Mouse (Mus musculus) CH12.LX (cell line): ENCODE measurements at regions not wholly inside any gene's neighbourhood (a gene's known extent, or its start where the extent isn't known, plus 50 kb on each side); places are given as distances from the start of the nearest gene placed in this dataset.

Source experiments
- DNase-seq: peaks from one replicate; pipeline ENCODE4 v3.0.0-alpha.2; 2013; ENCODE audit errors: extremely low read depth
- H3K27ac ChIP-seq: 2 replicates; pipeline ENCODE4 v1.5.1; 2012; ENCODE audit warnings: low read depth, mild to moderate bottlenecking, control low read depth, moderate library complexity; ENCODE audit not compliant: insufficient read depth
- H3K27me3 ChIP-seq: replicated peaks from 2 replicates; pipeline ENCODE3; 2012; ENCODE audit warnings: inconsistent platforms
- H3K36me3 ChIP-seq, 2 experiments: replicated peaks in 1 of 2; 2 replicates each; pipeline versions ENCODE3 to v1.6.1; 2012; ENCODE audit warnings: inconsistent platforms in 1 of 2, low read length in 1 of 2, mild to moderate bottlenecking in 1 of 2, mixed read lengths in 1 of 2, moderate library complexity in 1 of 2; ENCODE audit not compliant: control insufficient read depth in 1 of 2, insufficient read depth in 1 of 2
- H3K4me1 ChIP-seq, 2 experiments: 2 replicates each; pipeline ENCODE4 v1.6.1; 2012; ENCODE audit warnings: inconsistent platforms in 1 of 2, moderate library complexity in 1 of 2; ENCODE audit not compliant: insufficient read depth in 2 of 2, control insufficient read depth in 1 of 2
- H3K4me2 ChIP-seq: 2 replicates; pipeline ENCODE4 v1.6.1; 2012; ENCODE audit warnings: low read depth, mild to moderate bottlenecking, control low read depth; ENCODE audit not compliant: poor library complexity, insufficient read depth, severe bottlenecking
- H3K4me3 ChIP-seq, 3 experiments: fragments of 150-350 bp in 1 of 3; sonication (generic) in 1 of 3; replicated peaks in 1 of 3; 2 replicates each; pipeline versions ENCODE3 to v1.5.1; 2011 to 2012; ENCODE audit warnings: low read depth in 2 of 3, low read length in 2 of 3, mild to moderate bottlenecking in 2 of 3, moderate library complexity in 2 of 3, control low read depth in 1 of 3, improper control_type of control experiment in 1 of 3, inconsistent platforms in 1 of 3, mixed read lengths in 1 of 3; ENCODE audit not compliant: poor library complexity in 1 of 3
- H3K79me2 ChIP-seq: replicated peaks from 2 replicates; pipeline ENCODE4 v1.6.1; 2012; ENCODE audit warnings: mild to moderate bottlenecking, moderate library complexity; ENCODE audit not compliant: control insufficient read depth, poor library complexity, insufficient read depth, severe bottlenecking; ENCODE audit errors: extremely low read depth
- H3K9ac ChIP-seq: 2 replicates; pipeline ENCODE4 v1.6.1; 2012; ENCODE audit warnings: low read depth, mild to moderate bottlenecking, control low read depth, moderate library complexity; ENCODE audit not compliant: insufficient read depth
- H3K9me3 ChIP-seq: replicated peaks from 2 replicates; pipeline ENCODE3; 2012; ENCODE audit warnings: low read length, inconsistent platforms, mixed read lengths
- BHLHE40 ChIP-seq: IDR thresholded peaks from 2 replicates; pipeline ENCODE4 v1.6.1; 2011; ENCODE audit warnings: mild to moderate bottlenecking, low read depth, low read length, improper control_type of control experiment
- CHD1 ChIP-seq: IDR thresholded peaks from 2 replicates; pipeline ENCODE4 v1.6.1; 2012; ENCODE audit warnings: low read depth, low read length, improper control_type of control experiment, inconsistent platforms
- CHD2 ChIP-seq: IDR thresholded peaks from 2 replicates; pipeline ENCODE4 v1.6.1; 2011; ENCODE audit warnings: low read length, improper control_type of control experiment
- CTCF ChIP-seq, 2 experiments: IDR thresholded peaks in 1 of 2; conservative IDR thresholded peaks in 1 of 2; 2 replicates each; pipeline ENCODE4 v1.5.1; 2011 to 2012; ENCODE audit warnings: low read depth in 2 of 2, low read length in 2 of 2, improper control_type of control experiment in 1 of 2, inconsistent platforms in 1 of 2, mild to moderate bottlenecking in 1 of 2, moderate library complexity in 1 of 2
- E2F4 ChIP-seq: IDR thresholded peaks from 2 replicates; pipeline ENCODE4 v1.6.1; 2011; ENCODE audit warnings: low read depth, low read length, improper control_type of control experiment; ENCODE audit not compliant: insufficient replicate concordance
- ELF1 ChIP-seq: IDR thresholded peaks from 2 replicates; pipeline ENCODE4 v1.6.1; 2014; ENCODE audit warnings: low read depth, mild to moderate bottlenecking, inconsistent platforms, low read length, improper control_type of control experiment
- EP300 ChIP-seq: IDR thresholded peaks from 2 replicates; pipeline ENCODE4 v1.6.1; 2011; ENCODE audit warnings: low read length, improper control_type of control experiment
- ETS1 ChIP-seq: conservative IDR thresholded peaks from 2 replicates; pipeline ENCODE4 v1.6.1; 2012; ENCODE audit warnings: low read depth, mild to moderate bottlenecking, inconsistent platforms, low read length, improper control_type of control experiment, moderate library complexity
- GABPA ChIP-seq: IDR thresholded peaks from 2 replicates; pipeline ENCODE4 v1.6.1; 2012; ENCODE audit warnings: low read depth, low read length, improper control_type of control experiment, inconsistent platforms; ENCODE audit not compliant: insufficient replicate concordance
- IRF4 ChIP-seq: IDR thresholded peaks from 2 replicates; pipeline ENCODE4 v1.6.1; 2014; ENCODE audit warnings: low read depth, mild to moderate bottlenecking, inconsistent platforms, low read length, improper control_type of control experiment
- JUN ChIP-seq: IDR thresholded peaks from 2 replicates; pipeline ENCODE4 v1.6.1; 2011; ENCODE audit warnings: low read depth, mild to moderate bottlenecking, low read length, improper control_type of control experiment, moderate library complexity; ENCODE audit not compliant: insufficient read depth
- JUND ChIP-seq: conservative IDR thresholded peaks from 2 replicates; pipeline ENCODE4 v1.6.1; 2011; ENCODE audit warnings: low read depth, low read length, improper control_type of control experiment
- KAT2A ChIP-seq: IDR thresholded peaks from 2 replicates; pipeline ENCODE4 v1.6.1; 2012; ENCODE audit warnings: low read length, improper control_type of control experiment, inconsistent platforms; ENCODE audit not compliant: insufficient replicate concordance
- MAX ChIP-seq: IDR thresholded peaks from 2 replicates; pipeline ENCODE4 v1.6.1; 2011; ENCODE audit warnings: low read length, improper control_type of control experiment
- MAZ ChIP-seq: IDR thresholded peaks from 2 replicates; pipeline ENCODE4 v1.6.1; 2012; ENCODE audit warnings: low read depth, mild to moderate bottlenecking, inconsistent platforms, low read length, improper control_type of control experiment, moderate library complexity
- MEF2A ChIP-seq: IDR thresholded peaks from 2 replicates; pipeline ENCODE4 v1.6.1; 2014; ENCODE audit warnings: low read depth, mild to moderate bottlenecking, inconsistent platforms, low read length, improper control_type of control experiment, borderline replicate concordance
- MYC ChIP-seq: IDR thresholded peaks from 2 replicates; pipeline ENCODE4 v1.6.1; 2011; ENCODE audit warnings: low read depth, mild to moderate bottlenecking, improper control_type of control experiment, low read length
- NELFE ChIP-seq: IDR thresholded peaks from 2 replicates; pipeline ENCODE4 v1.6.1; 2011; ENCODE audit warnings: low read depth, low read length, improper control_type of control experiment
- NRF1 ChIP-seq: IDR thresholded peaks from 2 replicates; pipeline ENCODE4 v1.6.1; 2014; ENCODE audit warnings: low read depth, mild to moderate bottlenecking, inconsistent platforms, low read length, improper control_type of control experiment, moderate library complexity
- POLR2A ChIP-seq: IDR thresholded peaks from 2 replicates; pipeline ENCODE4 v1.6.1; 2011; ENCODE audit warnings: low read depth, mild to moderate bottlenecking, improper control_type of control experiment, low read length
- RCOR1 ChIP-seq: conservative IDR thresholded peaks from 2 replicates; pipeline ENCODE4 v1.6.1; 2012; ENCODE audit warnings: low read depth, mild to moderate bottlenecking, inconsistent platforms, low read length, improper control_type of control experiment
- SIN3A ChIP-seq: IDR thresholded peaks from 2 replicates; pipeline ENCODE4 v1.6.1; 2012; ENCODE audit warnings: low read length, improper control_type of control experiment, inconsistent platforms
- SMC3 ChIP-seq: IDR thresholded peaks from 2 replicates; pipeline ENCODE4 v1.6.1; 2011; ENCODE audit warnings: low read depth, low read length, improper control_type of control experiment
- TBP ChIP-seq: conservative IDR thresholded peaks from 2 replicates; pipeline ENCODE4 v1.6.1; 2011; ENCODE audit warnings: low read depth, low read length, improper control_type of control experiment
- TCF12 ChIP-seq: IDR thresholded peaks from 2 replicates; pipeline ENCODE4 v1.6.1; 2014; ENCODE audit warnings: low read depth, mild to moderate bottlenecking, inconsistent platforms, low read length, improper control_type of control experiment
- UBTF ChIP-seq: IDR thresholded peaks from 2 replicates; pipeline ENCODE4 v1.6.1; 2012; ENCODE audit warnings: low read depth, mild to moderate bottlenecking, inconsistent platforms, low read length, improper control_type of control experiment, moderate library complexity
- USF1 ChIP-seq: IDR thresholded peaks from 2 replicates; pipeline ENCODE4 v1.6.1; 2014; ENCODE audit warnings: low read depth, mild to moderate bottlenecking, inconsistent platforms, low read length, improper control_type of control experiment
- ZC3H11A ChIP-seq: IDR thresholded peaks from 2 replicates; pipeline ENCODE4 v1.6.1; 2012; ENCODE audit warnings: low read depth, mild to moderate bottlenecking, inconsistent platforms, low read length, improper control_type of control experiment
- ZKSCAN1 ChIP-seq: IDR thresholded peaks from 2 replicates; pipeline ENCODE4 v1.6.1; 2012; ENCODE audit warnings: low read depth, inconsistent platforms, low read length, improper control_type of control experiment, borderline replicate concordance
- ZMIZ1 ChIP-seq: IDR thresholded peaks from 2 replicates; pipeline ENCODE4 v1.6.1; 2012; ENCODE audit warnings: low read depth, mild to moderate bottlenecking, inconsistent platforms, low read length, improper control_type of control experiment
- dilution Hi-C: fragments of 300-500 bp; cut with MboI; formaldehyde crosslinking; loops from 2 replicates; pipeline ENCODE4 v1.14.3; 2020; ENCODE audit warnings: low sequenced_read_pairs; ENCODE audit not compliant: extremely low pct_unique_long_range_greater_than_20kb, extremely low pct_ligation_motif_present
- in situ Hi-C: fragments of 300-500 bp; cut with MboI; formaldehyde crosslinking; loops from 3 replicates; pipeline ENCODE4 v1.14.3; 2019; ENCODE audit warnings: low sequenced_read_pairs, low pct_ligation_motif_present, low pct_unique_long_range_greater_than_20kb, mixed read lengths

- dilution Hi-C loops: no loop called here
- TF ChIP-seq SMC3 (no peak), KAT2A (no peak), EP300 (no peak), E2F4 (no peak), POLR2A (no peak), CTCF (conservative IDR thresholded peaks at IDR 0.05 in 1 of 2, IDR thresholded peaks at IDR 0.05 in 1 of 2; ENCODE audit: low read depth in 2 of 2, low read length in 2 of 2) (no peak), JUND (no peak), ZKSCAN1 (no peak), SIN3A (no peak), MAX (no peak), UBTF (no peak), MEF2A (no peak), IRF4 (no peak), ELF1 (no peak), RCOR1 (no peak), ETS1 (no peak), CHD1 (no peak)
- no peak overlapping the region for H3K27ac ChIP-seq
- H3K9ac ChIP-seq: no peak overlapping the region
- in situ Hi-C loops: loop anchor here (5.0 kb wide), 1 partner anchor 57 kb away; no protein-coding TSS in a partner anchor
- no peaks in the 10 kb centered on the region for H3K36me3 ChIP-seq
- no peaks in the 10 kb centered on the region for H3K79me2 ChIP-seq
- no peaks in the 10 kb centered on the region for H3K27me3 ChIP-seq
- peaks cover 26 to 80% of the 10 kb centered on the region in 2 experiments for H3K4me1 ChIP-seq
- no peaks in the 10 kb centered on the region for H3K9me3 ChIP-seq
- no peak for DNase-seq
- no peak overlapping the region for H3K4me3 ChIP-seq
- 0 out of 2 replicates have a peak overlapping the region, but pooled peaks have one; percentile 9 for H3K4me2 ChIP-seq
Observed at GRCm38 (mm10) chr12:86830247-86830585, 54.4 kb downstream of the Irf2bpl start.

GRCm38 (mm10) chr12:86829581-86830246, 54.9 kb downstream of the Irf2bpl start:
- Histone ChIP-seq H3K36me3 (no peaks in the 10 kb centered on the region), H3K4me1 (peaks cover 27 to 80% of the 10 kb centered on the region in 2 experiments), H3K4me3 (no peak overlapping the region), H3K79me2 (no peaks in the 10 kb centered on the region), H3K27ac (no peak overlapping the region), H3K27me3 (no peaks in the 10 kb centered on the region), H3K4me2 (peak overlapping the region; percentile 9; the same call in 1 of the 2 replicates), H3K9ac (no peak overlapping the region), H3K9me3 (no peaks in the 10 kb centered on the region)
- in situ Hi-C loops (loop anchor here (5.0 kb wide), 1 partner anchor 58 kb away; no protein-coding TSS in a partner anchor), dilution Hi-C loops (no loop called here)
- DNase-seq: peak; percentile 59
- TF ChIP-seq MAZ (peak; percentile 53; the same call in 1 of the 2 replicates), RCOR1 (0 out of 2 replicates have a peak, but pooled peaks have one; percentile 54), TCF12 (peak; percentile 80), GABPA (no peak), CHD2 (no peak), USF1 (no peak), UBTF (no peak), IRF4 (peak; percentile 62; the same call in 1 of the 2 replicates), TBP (no peak), BHLHE40 (peak; percentile 94), EP300 (peak; percentile 66), JUN (no peak), ZC3H11A (no peak), KAT2A (peak; percentile 65; the same call in 1 of the 2 replicates), MEF2A (peak; percentile 46; the same call in 1 of the 2 replicates), CTCF (conservative IDR thresholded peaks at IDR 0.05 in 1 of 2, IDR thresholded peaks at IDR 0.05 in 1 of 2; ENCODE audit: low read depth in 2 of 2, low read length in 2 of 2) (peak in 1 of 2 experiments; percentile 1; a peak in 1 of 4 replicates), MYC (no peak), MAX (no peak), ETS1 (peak; percentile 66), NRF1 (no peak), POLR2A (0 out of 2 replicates have a peak, but pooled peaks have one; percentile 15), NELFE (no peak), ZMIZ1 (no peak)
